In the genomic region with DNA sequence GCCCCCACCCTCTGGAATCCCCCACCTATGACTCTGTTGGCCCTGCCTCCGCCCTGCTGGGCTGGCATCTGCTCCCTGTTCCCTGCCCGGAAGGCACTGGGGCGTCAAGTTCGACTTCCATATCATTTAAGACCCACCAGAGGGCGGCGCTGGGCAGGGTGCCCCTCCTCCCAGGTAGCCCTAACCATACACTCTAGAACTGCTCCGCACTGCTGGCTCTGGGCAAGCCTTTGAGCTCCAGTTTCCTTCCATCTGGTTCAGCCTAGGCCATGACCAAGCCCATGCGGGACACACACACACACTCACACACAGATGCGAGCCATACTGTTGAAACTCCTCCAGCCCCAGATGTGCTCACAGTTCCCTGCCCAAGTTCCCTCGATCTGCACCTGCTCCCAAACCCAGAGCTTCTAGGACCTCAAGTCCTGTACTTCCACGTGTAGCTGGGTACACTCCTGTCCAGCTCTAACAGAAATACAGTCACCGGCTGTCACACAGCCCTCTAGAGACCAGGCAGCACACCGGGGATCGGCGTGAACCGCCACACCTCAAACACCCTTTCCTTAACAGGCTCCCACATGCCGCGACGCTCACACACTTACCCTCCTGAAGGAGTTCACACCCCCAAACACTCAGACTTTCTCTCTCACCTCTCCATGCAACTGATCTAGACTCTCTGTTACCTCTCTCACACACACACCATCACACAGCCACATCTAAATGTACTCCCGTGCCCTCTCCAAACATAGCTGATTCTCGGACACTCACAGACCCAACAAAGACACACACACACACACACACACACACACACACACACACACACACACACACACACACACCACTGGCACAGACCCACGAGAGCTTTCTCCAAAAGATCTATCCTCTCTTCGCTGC, we compare ENCODE assay signal across 8 mouse cellular contexts. TPM values are rescaled to one million over a fixed set of nuclear protein-coding genes. Genes with fewer than 3 reads are reported as not detected.
DNase-seq lines count a peak whose midpoint lies in the region; ATAC-seq lines count a peak whose summit lies in the region.
"Had no signal": no experiment of that assay in that cellular context is flagged by ENCODE, and none has a peak within 500 bp of the region (broad histone marks: within the 10 kb centered on the region; RNA-seq: fewer than 3 reads in every experiment).

No protein-coding gene starts in this region.

- H3K36me3 ChIP-seq in lung, embryonic 16.5 days (ENCODE audit: control insufficient read depth, insufficient read depth, low read length) = no peaks in the 10 kb centered on the region
- H3K36me3 ChIP-seq in embryonic facial prominence, embryonic 10.5 days (replicated peaks) = no peaks in the 10 kb centered on the region
- H3K36me3 ChIP-seq: liver, embryonic 13.5 days had no signal

- peak overlapping the region; percentile 2; the same call in 1 of the 2 replicates for H3K4me3 ChIP-seq in lung, embryonic 16.5 days (ENCODE audit: low read length)
- peak overlapping the region; percentile 57 for H3K4me3 ChIP-seq in embryonic facial prominence, embryonic 10.5 days
- H3K4me3 ChIP-seq: liver, embryonic 13.5 days had no signal

- intact Hi-C loops in left cerebral cortex, postnatal 14 days (cut with DNase I) = loop anchor here (5.0 to 10.0 kb wide), 6 partner anchors 93 to 429 kb away; no protein-coding TSS in a partner anchor

- H3K9ac ChIP-seq in lung, embryonic 16.5 days (ENCODE audit: low read length) = no peak overlapping the region
- H3K9ac ChIP-seq: liver, embryonic 13.5 days had no signal

- no peak for ATAC-seq in lung, embryonic 16.5 days (ENCODE audit: low read depth)

- H3K27me3 ChIP-seq in lung, embryonic 16.5 days (ENCODE audit: control insufficient read depth, insufficient read depth, low read depth, low read length) = peaks cover 72% of the 10 kb centered on the region
- peaks cover 99% of the 10 kb centered on the region for H3K27me3 ChIP-seq in embryonic facial prominence, embryonic 10.5 days (replicated peaks; ENCODE audit: low read depth, poor library complexity, severe bottlenecking)

- no peaks in the 10 kb centered on the region for H3K9me3 ChIP-seq in lung, embryonic 16.5 days (ENCODE audit: control insufficient read depth, low read length)
- no peaks in the 10 kb centered on the region for H3K9me3 ChIP-seq in embryonic facial prominence, embryonic 10.5 days
- H3K9me3 ChIP-seq: liver, embryonic 13.5 days had no signal

- H3K4me2 ChIP-seq in lung, embryonic 16.5 days (ENCODE audit: low read depth, low read length) = no peak overlapping the region
- H3K4me2 ChIP-seq: liver, embryonic 13.5 days had no signal

- DNase-seq in lung, postnatal 25 days (ENCODE audit: low spot score) = no peak
- peak; percentile 48 for DNase-seq in embryonic facial prominence, embryonic 10.5 days (ENCODE audit: low spot score)
- DNase-seq in left cerebral cortex, postnatal 14 days (ENCODE audit: low spot score in 2 of 2) = peak; percentile 56 to 61
- DNase-seq in right cerebral cortex, postnatal 14 days = peak; percentile 63
- DNase-seq in urinary bladder, postnatal 14 days (ENCODE audit: low spot score) = no peak
- no peak for DNase-seq in kidney, adult 18-20 months
- DNase-seq: liver, embryonic 13.5 days had no signal

- H3K4me1 ChIP-seq in lung, embryonic 16.5 days (replicated peaks; ENCODE audit: control insufficient read depth, insufficient read depth, low read length) = 0 out of 2 replicates have a peak, but pooled peaks cover 2% of the 10 kb centered on the region
- peaks cover 48% of the 10 kb centered on the region for H3K4me1 ChIP-seq in embryonic facial prominence, embryonic 10.5 days
- H3K4me1 ChIP-seq: liver, embryonic 13.5 days had no signal

- WGBS in lung, embryonic 16.5 days = 2% methylated on average over 23 of the region's 23 CpGs
- 2% methylated on average over 23 of the region's 23 CpGs for WGBS in embryonic facial prominence, embryonic 10.5 days

- no peak overlapping the region for H3K27ac ChIP-seq in lung, embryonic 16.5 days (ENCODE audit: low read length)
- H3K27ac ChIP-seq in embryonic facial prominence, embryonic 10.5 days (replicated peaks) = no peak overlapping the region; the same call in 1 of the 2 replicates
- H3K27ac ChIP-seq: liver, embryonic 13.5 days had no signal

RNA-seq across cellular contexts. Expression of gene Igsf21, which starts 1.1 kb away (rescaled TPM):
- 0.13 and 0.48 TPM in 2 replicates for polyA plus RNA-seq in lung, embryonic 16.5 days (2015; fragmentation: Nextera tagmentation; extraction: Ambion mirVana)
- 2.0 and 2.2 TPM in 2 replicates for polyA plus RNA-seq in embryonic facial prominence, embryonic 10.5 days (2016; fragmentation: Nextera tagmentation; extraction: Ambion mirVana)
- 100 to 1,000 TPM; 108 to 128 TPM for total RNA-seq in left cerebral cortex, postnatal 14 days (2021)

Comparison
In these comparisons a context has a peak if more than half of its experiments do, and no peak if none do; other contexts are left out.
1. DNase-seq: peak in embryonic facial prominence, embryonic 10.5 days (single experiment), left cerebral cortex, postnatal 14 days (2 of 2) and right cerebral cortex, postnatal 14 days (single experiment); none in lung, postnatal 25 days (single experiment), urinary bladder, postnatal 14 days (single experiment) and kidney, adult 18-20 months (single experiment).